Mouse (Mus musculus) intestine, embryonic 16.5 days (tissue): ENCODE measurements at regions not wholly inside any gene's neighbourhood (a gene's known extent, or its start where the extent isn't known, plus 50 kb on each side); places are given as distances from the start of the nearest gene placed in this dataset.

Experiments
- ATAC-seq: fragments of 200-750 bp; cut with Nextera tagmentation; 2 replicates; pipeline ENCODE4 v1.8.0; 2017; ENCODE audit warnings: moderate TSS enrichment, moderate library complexity
- H3K27ac ChIP-seq: fragments of 300-500 bp; sonication (generic); 2 replicates; pipeline ENCODE4 v1.5.1; 2014; ENCODE audit warnings: mild to moderate bottlenecking, low read length
- H3K27me3 ChIP-seq: fragments of 300-500 bp; sonication (generic); replicated peaks from 2 replicates; pipeline ENCODE4 v1.6.1; 2014; ENCODE audit warnings: low read length, control low read depth, mixed read lengths; ENCODE audit not compliant: control insufficient read depth, insufficient read depth
- H3K36me3 ChIP-seq: fragments of 300-500 bp; sonication (generic); 2 replicates; pipeline ENCODE4 v1.6.1; 2014; ENCODE audit warnings: low read length, control low read depth; ENCODE audit not compliant: control insufficient read depth, insufficient read depth
- H3K4me1 ChIP-seq: fragments of 300-500 bp; sonication (generic); 2 replicates; pipeline ENCODE4 v1.6.1; 2014; ENCODE audit warnings: low read length, control low read depth, mixed read lengths; ENCODE audit not compliant: control insufficient read depth, insufficient read depth
- H3K4me2 ChIP-seq: fragments of 300-500 bp; sonication (generic); 2 replicates; pipeline ENCODE4 v1.6.1; 2014; ENCODE audit warnings: low read depth, low read length, control low read depth
- H3K4me3 ChIP-seq: fragments of 300-500 bp; sonication (generic); 2 replicates; pipeline ENCODE4 v1.5.1; 2014; ENCODE audit warnings: mild to moderate bottlenecking, low read length
- H3K9ac ChIP-seq: fragments of 300-500 bp; sonication (generic); 2 replicates; pipeline ENCODE4 v1.6.1; 2014; ENCODE audit warnings: low read depth, low read length
- H3K9me3 ChIP-seq: fragments of 300-500 bp; sonication (generic); 2 replicates; pipeline ENCODE4 v1.6.1; 2016; ENCODE audit warnings: low read length, control low read depth; ENCODE audit not compliant: control insufficient read depth
- WGBS: fragments of 180-500 bp; shearing (Covaris S2); extraction: QIAGEN DNeasy Blood & Tissue Kit; methylation state at CpG from one replicate; pipeline ENCODE4 v1.1.7; 2014; 5-methylcytosine and 5-hydroxymethylcytosine counted together

DNA sequence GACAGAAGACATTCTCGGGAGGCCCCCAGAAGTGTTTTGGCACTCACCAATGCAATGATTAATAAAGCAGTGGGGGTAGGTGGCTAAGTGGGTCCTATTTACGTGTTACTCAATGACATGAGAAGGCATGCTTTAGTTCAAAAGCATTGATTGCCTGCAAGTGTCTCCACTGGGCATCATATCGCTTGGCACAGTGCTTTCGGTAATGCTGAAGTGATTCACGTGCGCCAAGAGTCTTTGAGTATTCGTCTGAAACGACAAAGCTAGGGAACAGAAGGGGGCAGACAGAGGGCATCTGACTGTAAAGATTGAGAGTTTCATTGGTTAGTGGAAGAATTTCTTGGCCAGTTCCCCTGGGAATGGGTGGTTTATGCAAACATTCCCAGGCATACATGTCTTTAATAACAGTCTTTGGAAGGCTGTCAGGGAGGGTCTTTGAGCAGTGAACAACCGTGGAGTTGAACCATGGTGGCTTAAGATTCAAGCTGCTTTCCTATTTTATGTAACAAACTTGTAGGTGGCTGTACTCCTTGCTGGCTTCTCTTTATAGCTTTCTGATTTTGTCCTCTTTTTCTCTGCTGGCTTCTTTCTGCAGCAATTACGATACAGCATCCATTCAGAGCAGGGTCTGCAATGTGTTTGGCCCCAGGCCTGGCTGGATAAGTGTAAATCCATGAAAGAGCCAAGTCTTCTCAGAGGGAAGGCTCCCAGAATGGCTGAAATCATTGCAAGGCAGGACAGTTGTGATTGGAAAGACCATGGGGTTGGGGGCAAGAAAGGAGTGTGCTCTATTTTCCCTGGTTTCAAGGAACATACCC lies 62.2 kb upstream of the Ltbp1 start:
- H3K4me2 ChIP-seq: no peak overlapping the region
- no peak for ATAC-seq
- no peaks in the 10 kb centered on the region for H3K36me3 ChIP-seq
- no peaks in the 10 kb centered on the region; the same call in 1 of the 2 replicates for H3K4me1 ChIP-seq
- 64% methylated on average over 10 of the region's 10 CpGs for WGBS
- H3K27ac ChIP-seq: no peak overlapping the region
- H3K9me3 ChIP-seq: no peaks in the 10 kb centered on the region
- no peak overlapping the region for H3K9ac ChIP-seq
- H3K27me3 ChIP-seq: no peaks in the 10 kb centered on the region
- H3K4me3 ChIP-seq: no peak overlapping the region

GRCm38 (mm10) chr17:74943802-74944193 lies 61.6 kb upstream of the Ltbp1 start:
- H3K27me3 ChIP-seq: no peaks in the 10 kb centered on the region
- no peaks in the 10 kb centered on the region; the same call in 1 of the 2 replicates for H3K4me1 ChIP-seq
- no peaks in the 10 kb centered on the region for H3K36me3 ChIP-seq
- H3K4me2 ChIP-seq: no peak overlapping the region
- no peak overlapping the region for H3K27ac ChIP-seq
- 42% methylated on average over 4 of the region's 4 CpGs for WGBS
- no peak overlapping the region for H3K4me3 ChIP-seq
- no peaks in the 10 kb centered on the region for H3K9me3 ChIP-seq
- no peak overlapping the region for H3K9ac ChIP-seq
- no peak for ATAC-seq

DNA sequence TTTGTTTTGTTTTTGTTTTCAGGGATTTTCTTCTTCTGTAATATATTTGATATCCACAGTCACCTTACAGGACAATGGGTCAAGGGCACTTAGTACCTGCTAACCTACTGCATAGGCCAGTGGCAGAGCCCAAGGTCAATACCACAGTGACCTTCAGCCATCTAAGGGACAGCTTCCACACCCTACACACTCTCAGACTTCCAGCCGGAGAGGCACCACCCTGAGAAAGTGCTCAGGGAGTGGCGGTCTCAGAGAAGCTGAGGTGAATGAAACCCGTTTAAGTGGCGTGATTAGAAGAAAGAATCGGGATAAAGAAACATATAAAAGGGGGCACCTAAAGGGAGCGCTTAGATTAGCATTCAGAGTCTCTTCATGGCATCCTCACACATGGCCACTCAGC lies 60.2 kb upstream of the Ltbp1 start:
- WGBS: 85% methylated on average over 6 of the region's 6 CpGs

GRCm38 (mm10) chr17:74948476-74948875 lies 56.9 kb upstream of the Ltbp1 start:
- no peak for ATAC-seq
- WGBS: 78% methylated on average over 3 of the region's 3 CpGs

More for the DNA sequence above, 60.2 kb upstream of the Ltbp1 start:
- Histone ChIP-seq H3K4me3 (no peak overlapping the region), H3K27ac (no peak overlapping the region), H3K9ac (no peak overlapping the region), H3K9me3 (no peaks in the 10 kb centered on the region), H3K36me3 (no peaks in the 10 kb centered on the region), H3K4me2 (no peak overlapping the region), H3K27me3 (no peaks in the 10 kb centered on the region), H3K4me1 (no peaks in the 10 kb centered on the region; the same call in 1 of the 2 replicates)
- ATAC-seq: no peak

DNA sequence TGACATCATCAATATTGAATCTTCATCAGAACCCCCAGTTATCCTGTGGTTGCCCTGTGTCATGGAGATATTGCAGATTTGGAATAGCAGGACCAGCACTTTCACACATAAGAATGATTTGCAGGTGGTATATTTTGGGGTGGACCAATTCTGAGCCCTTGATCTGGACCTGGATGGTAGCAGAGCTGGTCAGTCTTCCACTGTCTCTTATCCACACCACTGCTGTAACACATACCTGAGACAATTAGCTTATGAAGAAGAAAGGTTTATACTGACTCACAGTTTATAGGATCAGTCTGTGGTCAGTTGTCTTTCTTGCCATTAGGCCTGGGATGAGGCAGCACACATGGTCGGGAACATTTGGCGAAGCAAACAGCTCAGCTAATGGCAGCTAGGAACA lies 55.1 kb upstream of the Ltbp1 start:
- Histone ChIP-seq H3K4me1 (no peaks in the 10 kb centered on the region), H3K27me3 (no peaks in the 10 kb centered on the region), H3K9ac (no peak overlapping the region), H3K4me3 (no peak overlapping the region), H3K36me3 (no peaks in the 10 kb centered on the region), H3K4me2 (no peak overlapping the region), H3K9me3 (no peaks in the 10 kb centered on the region), H3K27ac (no peak overlapping the region)
- no peak for ATAC-seq
- WGBS: 91% methylated on average over 2 of the region's 2 CpGs

More at GRCm38 (mm10) chr17:74948476-74948875, 56.9 kb upstream of the Ltbp1 start:
- Histone ChIP-seq H3K9ac (no peak overlapping the region), H3K27me3 (no peaks in the 10 kb centered on the region), H3K4me1 (no peaks in the 10 kb centered on the region), H3K4me2 (no peak overlapping the region), H3K4me3 (no peak overlapping the region), H3K27ac (no peak overlapping the region), H3K36me3 (no peaks in the 10 kb centered on the region), H3K9me3 (no peaks in the 10 kb centered on the region)

DNA sequence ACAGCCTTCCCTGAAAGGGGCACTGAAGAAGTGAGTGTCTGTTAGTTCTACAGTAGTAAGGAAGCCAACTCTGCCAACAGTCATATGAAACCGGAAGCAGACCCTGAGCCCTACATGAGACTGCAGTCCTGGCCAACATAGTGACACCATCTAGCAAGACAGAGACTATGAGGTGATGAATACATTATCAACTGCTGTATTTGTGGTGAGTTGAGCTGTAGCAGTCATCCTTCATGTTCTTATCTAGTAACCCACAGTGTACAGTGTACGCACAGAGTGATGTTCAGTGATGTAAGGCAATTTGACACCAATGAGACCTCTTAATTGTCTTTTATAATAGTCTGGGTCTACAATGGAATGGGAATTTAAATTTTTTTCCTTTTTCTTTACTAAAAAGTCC lies 50.4 kb upstream of the Ltbp1 start:
- no peaks in the 10 kb centered on the region for H3K27me3 ChIP-seq
- H3K9me3 ChIP-seq: no peaks in the 10 kb centered on the region
- H3K4me3 ChIP-seq: no peak overlapping the region
- H3K4me2 ChIP-seq: no peak overlapping the region
- WGBS: 86% methylated on average over 2 of the region's 2 CpGs
- H3K9ac ChIP-seq: no peak overlapping the region
- no peaks in the 10 kb centered on the region for H3K36me3 ChIP-seq
- H3K4me1 ChIP-seq: no peaks in the 10 kb centered on the region
- no peak overlapping the region for H3K27ac ChIP-seq
- no peak for ATAC-seq
